Mouse (Mus musculus) mature B cell (primary cell): ENCODE data around the gene Lcn5.

ENCODE experiments used
- in situ Hi-C: fragments of 300-500 bp; cut with MboI; formaldehyde crosslinking; loops from 2 replicates; pipeline ENCODE4 v1.14.3; 2019

The Lcn5 gene

GRCm38 (mm10) chr2:25657652-25658051, at the start of gene Lcn5:
Gene Lcn5, plus strand, starts transcription at chr2:25657952.
- in situ Hi-C loops: no loop called here

DNA sequence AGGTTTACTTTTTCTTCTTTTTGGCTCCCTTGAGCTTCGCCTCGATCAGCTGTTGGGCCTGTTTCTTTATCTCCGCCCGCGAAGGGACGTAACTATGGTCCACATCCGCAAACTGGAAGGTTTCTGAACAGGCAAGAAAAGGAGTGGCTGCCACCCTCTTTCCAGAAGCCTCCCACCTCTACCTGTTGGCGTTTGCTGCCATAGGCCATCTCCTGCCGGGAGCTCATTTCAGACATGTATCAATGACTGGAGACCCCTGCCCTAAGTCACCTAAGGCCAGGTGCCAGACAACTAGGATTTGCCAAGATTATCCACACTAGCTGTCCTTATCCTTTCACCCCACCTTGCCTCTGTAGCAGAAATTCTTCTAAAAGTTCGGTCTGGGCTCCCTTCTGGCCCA, 49.1 kb upstream of the Lcn5 start:
- in situ Hi-C loops: no loop called here

GRCm38 (mm10) chr2:25616398-25616797, 41.4 kb upstream of the Lcn5 start:
- in situ Hi-C loops: no loop called here

DNA sequence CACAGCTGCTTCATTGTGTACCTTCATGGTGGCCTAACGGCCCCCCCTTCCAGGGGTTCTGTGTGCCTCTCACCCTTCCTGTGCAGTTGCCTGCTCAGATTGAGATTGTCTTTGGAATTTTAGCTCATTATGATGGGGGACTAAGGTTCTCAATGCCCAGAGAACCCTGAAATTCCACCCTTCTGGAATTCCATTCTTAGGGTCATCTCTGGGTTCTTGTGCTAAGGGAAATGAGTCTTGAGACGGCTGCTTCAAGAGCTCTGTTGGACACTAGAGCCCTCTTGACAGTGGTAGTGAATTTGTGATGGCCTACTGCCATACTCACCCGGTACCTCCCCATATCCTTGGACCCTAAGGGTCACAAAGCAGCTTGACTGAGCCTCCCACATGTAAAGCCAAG, 40.2 kb upstream of the Lcn5 start, which contains the start of gene Ccdc183:
Ccdc183 (minus strand) TSS at position 101 of the 400 bp plus-strand sequence.
- in situ Hi-C loops: no loop called here

DNA sequence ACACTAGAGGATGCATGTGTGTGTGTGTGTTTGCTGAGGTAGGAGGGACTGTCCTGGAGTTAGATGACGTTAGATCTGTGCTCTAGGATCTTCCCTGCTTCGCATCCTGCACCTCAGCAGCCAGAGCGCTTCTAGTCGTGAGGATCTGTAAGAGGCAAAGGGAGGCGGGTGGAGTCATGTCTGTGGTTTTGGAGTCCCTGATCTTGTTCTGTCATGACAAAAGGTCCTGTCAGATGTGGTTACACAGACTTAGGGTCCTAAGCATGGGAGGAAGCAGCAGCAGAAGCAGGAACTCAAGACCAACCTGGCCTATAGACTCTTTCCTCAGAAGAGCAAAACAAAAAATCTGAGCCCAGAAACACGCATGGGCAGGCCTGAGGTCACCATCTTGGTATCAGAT, 37.4 kb upstream of the Lcn5 start:
- in situ Hi-C loops: no loop called here

DNA sequence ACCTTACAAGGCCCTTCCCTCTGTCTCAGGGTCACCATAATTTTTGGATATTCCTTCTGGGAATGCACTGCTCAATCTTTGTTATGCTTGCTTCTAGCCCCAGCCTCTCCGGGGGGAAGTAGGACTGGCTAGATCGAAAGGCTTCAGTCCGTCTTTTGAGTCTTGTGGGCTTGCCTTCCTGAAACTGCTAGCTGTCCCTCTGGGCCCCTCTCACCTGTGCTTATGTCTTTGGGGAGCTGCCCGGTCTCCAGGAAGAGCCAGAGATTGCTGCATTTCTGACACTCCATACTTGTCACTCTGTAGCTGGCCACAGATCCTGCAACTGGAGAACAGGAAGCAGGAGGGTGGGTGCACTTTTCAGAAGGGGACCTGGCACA, 36.9 kb upstream of the Lcn5 start:
- in situ Hi-C loops: no loop called here

GRCm38 (mm10) chr2:25621229-25622200, 36.2 kb upstream of the Lcn5 start, which contains the start of gene Tmem141:
Gene Tmem141, minus strand, starts transcription at chr2:25622005.
- in situ Hi-C loops: no loop called here

- in situ Hi-C loops: no loop called here
Observed at GRCm38 (mm10) chr2:25625986-25626385, 31.8 kb upstream of the Lcn5 start.

DNA sequence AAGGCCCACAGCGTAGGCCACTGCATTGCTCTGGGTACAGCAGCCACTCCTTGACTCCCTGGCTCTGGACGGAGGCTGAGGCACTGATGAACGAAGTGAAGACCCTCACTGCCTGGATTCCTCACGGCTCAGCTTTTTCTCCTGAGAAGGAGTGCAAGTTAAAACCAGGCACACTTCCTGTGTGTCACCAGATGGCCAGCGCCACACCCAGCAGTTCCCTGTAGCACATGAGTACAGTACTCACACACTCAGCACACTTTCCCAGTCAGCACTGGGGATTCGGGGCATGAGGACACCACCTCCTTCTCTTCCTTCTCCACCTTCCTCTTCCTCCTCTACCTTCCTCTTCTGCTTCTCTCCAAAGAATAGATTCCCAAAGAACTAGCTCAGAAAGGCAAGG, 29.9 kb upstream of the Lcn5 start, which contains the start of gene Fcna:
Fcna (minus strand) TSS at position 220 of the 400 bp plus-strand sequence.
- in situ Hi-C loops: no loop called here

DNA sequence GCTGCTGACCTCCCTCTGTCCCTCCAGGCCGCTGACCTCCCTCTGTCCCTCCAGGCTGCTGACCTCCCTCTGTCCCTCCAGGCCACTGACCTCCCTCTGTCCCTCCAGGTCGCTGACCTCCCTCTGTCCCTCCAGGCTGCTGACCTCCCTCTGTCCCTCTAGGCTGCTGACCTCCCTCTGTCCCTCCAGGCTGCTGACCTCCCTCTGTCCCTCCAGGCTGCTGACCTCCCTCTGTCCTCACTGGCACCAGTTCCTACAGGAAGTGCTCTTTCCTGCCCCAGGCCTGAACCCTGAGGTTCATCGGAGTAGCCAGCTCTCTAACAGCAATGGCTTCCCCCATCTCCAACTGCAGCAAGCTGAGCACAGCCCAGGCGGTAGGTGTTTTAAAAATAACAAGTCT, 29.0 kb upstream of the Lcn5 start:
- in situ Hi-C loops: no loop called here

GRCm38 (mm10) chr2:25633616-25634015, 24.1 kb upstream of the Lcn5 start:
- in situ Hi-C loops: no loop called here

GRCm38 (mm10) chr2:25634046-25634445, 23.7 kb upstream of the Lcn5 start:
- in situ Hi-C loops: no loop called here

DNA sequence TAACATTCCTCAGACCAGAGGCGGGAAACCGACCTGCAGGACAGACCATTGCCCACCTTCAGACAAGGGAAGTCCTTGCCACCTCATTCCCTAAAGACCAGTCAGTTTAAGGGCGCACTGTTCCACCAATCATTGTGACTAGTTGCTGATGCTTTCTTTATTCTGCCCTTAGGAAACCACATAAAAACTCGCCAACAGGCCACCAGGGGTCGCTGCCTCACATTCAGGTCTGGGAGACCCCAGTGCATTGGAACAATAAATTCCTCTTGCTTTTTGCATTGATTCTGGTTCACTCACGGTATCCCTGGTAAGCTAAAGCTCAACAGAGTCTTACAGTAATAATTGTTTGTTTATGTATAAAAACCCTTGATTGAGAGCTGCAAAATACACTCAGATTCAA, 17.9 kb upstream of the Lcn5 start:
- in situ Hi-C loops: no loop called here

GRCm38 (mm10) chr2:25652902-25653301, 4.8 kb upstream of the Lcn5 start, which contains the start of gene Lcn8:
Gene Lcn8, plus strand, starts transcription at chr2:25653120.
- in situ Hi-C loops: no loop called here

DNA sequence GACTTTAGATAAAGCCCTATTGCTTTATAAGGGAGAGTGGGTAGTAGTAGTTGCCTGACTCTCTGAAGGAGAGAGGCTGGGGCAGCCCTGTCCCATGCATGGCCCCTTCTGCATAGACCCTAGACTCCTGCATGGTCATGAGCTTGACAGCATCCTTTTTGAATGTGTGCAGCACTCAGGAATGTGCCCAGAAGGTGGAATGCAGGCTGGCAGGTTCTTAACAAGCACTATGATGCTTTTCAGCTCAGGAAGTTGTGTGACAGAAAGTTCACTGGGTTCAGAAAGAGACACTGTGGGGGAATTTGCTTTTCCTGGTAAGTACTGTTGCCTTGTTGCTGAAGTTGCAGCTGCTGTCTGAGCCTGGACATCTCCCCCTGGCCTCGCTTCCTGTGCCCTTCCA, 3.2 kb upstream of the Lcn5 start:
- in situ Hi-C loops: no loop called here

DNA sequence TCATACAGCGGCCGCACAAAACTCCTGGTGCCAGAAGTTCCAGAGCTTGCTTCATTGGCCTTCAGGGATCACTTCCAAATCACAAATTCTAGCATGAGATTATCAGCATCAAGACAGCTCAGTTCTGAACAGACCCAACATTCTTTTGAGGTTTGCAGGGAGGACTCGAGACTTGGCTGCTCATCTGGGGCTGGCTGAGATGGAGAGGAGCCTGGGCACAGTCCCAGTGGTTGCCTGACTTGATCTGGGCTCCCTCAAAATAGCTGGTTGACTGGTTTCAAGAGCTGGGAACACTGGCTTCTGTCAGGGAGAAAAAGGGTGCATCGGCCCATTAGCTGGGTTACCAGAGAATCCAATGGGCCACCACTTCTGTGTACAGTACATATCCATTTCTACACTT, 1.1 kb upstream of the Lcn5 start:
- in situ Hi-C loops: no loop called here

- in situ Hi-C loops: no loop called here
Observed at GRCm38 (mm10) chr2:25657246-25657645, 506 bp upstream of the Lcn5 start.

GRCm38 (mm10) chr2:25660279-25660678, 2.5 kb downstream of the Lcn5 start:
- in situ Hi-C loops: no loop called here

GRCm38 (mm10) chr2:25661245-25661970, 3.7 kb downstream of the Lcn5 start:
- in situ Hi-C loops: no loop called here

GRCm38 (mm10) chr2:25663511-25663910, 5.8 kb downstream of the Lcn5 start:
- in situ Hi-C loops: no loop called here

GRCm38 (mm10) chr2:25664125-25664524, 6.4 kb downstream of the Lcn5 start:
- in situ Hi-C loops: no loop called here

DNA sequence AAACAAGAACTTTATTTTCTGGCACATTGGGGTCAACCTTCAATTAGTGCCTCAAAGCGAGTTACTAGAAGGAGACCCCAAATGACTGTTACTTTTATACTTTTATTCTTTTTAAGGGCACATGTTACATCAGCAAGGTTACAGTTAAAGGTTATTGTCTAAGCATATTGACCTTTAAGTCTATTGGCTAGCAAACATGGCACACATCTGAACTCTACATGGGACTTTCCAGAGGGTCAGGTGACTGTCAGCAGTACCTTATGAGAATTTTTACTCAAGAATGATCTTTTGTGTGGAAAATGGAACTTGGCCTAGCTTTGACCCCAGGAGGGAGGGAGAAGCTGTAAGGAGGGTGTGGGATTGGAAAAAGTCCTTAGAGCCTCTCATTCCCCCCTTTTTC, 8.8 kb downstream of the Lcn5 start:
- in situ Hi-C loops: no loop called here

DNA sequence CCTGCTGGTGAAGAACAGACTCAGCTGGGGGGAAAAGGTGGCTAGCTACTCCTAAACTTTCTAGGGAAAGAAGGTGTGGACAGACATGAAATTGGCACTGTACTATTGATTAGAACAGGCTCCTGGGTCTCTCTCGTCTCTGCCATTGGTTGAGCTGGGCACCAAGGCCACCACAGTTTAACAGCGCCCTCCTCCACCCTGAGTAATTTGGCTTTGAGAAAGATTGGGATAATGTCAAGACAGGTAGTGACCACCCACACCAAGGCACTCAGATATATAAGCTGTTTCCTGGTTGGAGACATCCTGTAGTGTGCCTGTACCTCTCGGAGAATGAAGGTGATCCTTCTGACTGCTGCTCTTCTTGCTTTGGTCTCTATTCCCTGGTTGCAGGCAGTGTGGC, 18.7 kb downstream of the Lcn5 start, which contains the start of gene Lcn6:
Lcn6 (plus strand) TSS at position 301 of the 400 bp plus-strand sequence.
- in situ Hi-C loops: no loop called here
